Mouse (Mus musculus) embryonic facial prominence, embryonic 11.5 days (tissue): ENCODE measurements around the gene Tfcp2. TPM values are rescaled to one million over a fixed set of nuclear protein-coding genes. Genes with fewer than 3 reads are reported as not detected.

ENCODE experiments used
- ATAC-seq: fragments of 200-750 bp; cut with Nextera tagmentation; replicated peaks from 2 replicates; pipeline ENCODE4 v1.8.0; 2017; ENCODE audit warnings: low read depth; ENCODE audit not compliant: insufficient number of reproducible peaks, low FRiP score, low TSS enrichment
- DNase-seq: peaks from one replicate; pipeline ENCODE4 v3.0.0-alpha.2; 2015; ENCODE audit warnings: low spot score
- H3K27ac ChIP-seq: fragments of 300-500 bp; sonication (generic); replicated peaks from 2 replicates; pipeline ENCODE4 v1.5.1; 2014; ENCODE audit warnings: mild to moderate bottlenecking, low read depth, low read length, control low read depth
- H3K27me3 ChIP-seq: fragments of 300-500 bp; sonication (generic); 2 replicates; pipeline ENCODE4 v1.6.1; 2014; ENCODE audit warnings: mild to moderate bottlenecking, low read length, moderate library complexity, mixed read lengths; ENCODE audit not compliant: control insufficient read depth, insufficient read depth
- H3K36me3 ChIP-seq: fragments of 300-500 bp; sonication (generic); replicated peaks from 2 replicates; pipeline ENCODE4 v1.6.1; 2014; ENCODE audit warnings: low read depth, mild to moderate bottlenecking, low read length, moderate library complexity, mixed read lengths; ENCODE audit not compliant: control insufficient read depth, insufficient read depth
- H3K4me1 ChIP-seq: fragments of 300-500 bp; sonication (generic); 2 replicates; pipeline ENCODE4 v1.6.1; 2014; ENCODE audit warnings: low read length, mixed read lengths; ENCODE audit not compliant: control insufficient read depth, insufficient read depth
- H3K4me2 ChIP-seq: fragments of 300-500 bp; sonication (generic); 2 replicates; pipeline ENCODE4 v1.6.1; 2014; ENCODE audit warnings: low read depth, mild to moderate bottlenecking, control low read depth, low read length, moderate library complexity
- H3K4me3 ChIP-seq: fragments of 300-500 bp; sonication (generic); 2 replicates; pipeline ENCODE4 v1.5.1; 2014; ENCODE audit warnings: low read depth, low read length, control low read depth
- H3K9ac ChIP-seq: fragments of 300-500 bp; sonication (generic); replicated peaks from 2 replicates; pipeline ENCODE4 v1.6.1; 2014; ENCODE audit warnings: mild to moderate bottlenecking, control low read depth, low read length
- H3K9me3 ChIP-seq: fragments of 300-500 bp; sonication (generic); replicated peaks from 2 replicates; pipeline ENCODE4 v1.6.1; 2016; ENCODE audit warnings: mild to moderate bottlenecking, low read length, inconsistent platforms, mixed read lengths; ENCODE audit not compliant: control insufficient read depth
- WGBS: fragments of 180-500 bp; shearing (Covaris S2); extraction: QIAGEN DNeasy Blood & Tissue Kit; methylation state at CpG from one replicate; pipeline ENCODE4 v1.1.7; 2014; 5-methylcytosine and 5-hydroxymethylcytosine counted together
- polyA plus RNA-seq: library from polyadenylated mRNA; unstranded; fragments of >200 nt; fragmentation: Nextera tagmentation; extraction: Ambion mirVana; gene quantifications from 2 replicates; pipeline ENCODE4 v1.2.1, GENCODE M21; 2014

The Tfcp2 gene
- polyA plus RNA-seq, 1 experiment from 2014 or later, result 25.3 TPM

- DNase-seq (no peak), ATAC-seq (no peak)
- Histone ChIP-seq H3K4me2 (no peak overlapping the region), H3K4me3 (no peak overlapping the region), H3K27me3 (no peaks in the 10 kb centered on the region), H3K9ac (no peak overlapping the region), H3K9me3 (no peaks in the 10 kb centered on the region), H3K4me1 (no peaks in the 10 kb centered on the region), H3K36me3 (no peaks in the 10 kb centered on the region), H3K27ac (no peak overlapping the region)
- WGBS, result 55% methylated on average over 2 of the region's 2 CpGs
Observed at GRCm38 (mm10) chr15:100574378-100574777, 22.6 kb upstream of the Tfcp2 start.

GRCm38 (mm10) chr15:100573946-100574345 is 22.1 kb upstream of the Tfcp2 start:
- Histone ChIP-seq H3K27ac (no peak overlapping the region), H3K36me3 (no peaks in the 10 kb centered on the region), H3K9me3 (no peaks in the 10 kb centered on the region), H3K9ac (no peak overlapping the region), H3K4me1 (no peaks in the 10 kb centered on the region), H3K27me3 (no peaks in the 10 kb centered on the region), H3K4me3 (no peak overlapping the region), H3K4me2 (no peak overlapping the region)
- 64% methylated on average over 6 of the region's 6 CpGs for WGBS
- DNase-seq (no peak), ATAC-seq (no peak)

GRCm38 (mm10) chr15:100569239-100569638 is 17.4 kb upstream of the Tfcp2 start:
- H3K27ac ChIP-seq, result no peak overlapping the region
- no peaks in the 10 kb centered on the region for H3K9me3 ChIP-seq
- H3K27me3 ChIP-seq, result no peaks in the 10 kb centered on the region
- H3K4me3 ChIP-seq, result no peak overlapping the region
- H3K4me1 ChIP-seq, result no peaks in the 10 kb centered on the region
- H3K9ac ChIP-seq, result no peak overlapping the region
- 70% methylated on average over 3 of the region's 3 CpGs for WGBS
- ATAC-seq (no peak), DNase-seq (no peak)
- no peak overlapping the region for H3K4me2 ChIP-seq
- H3K36me3 ChIP-seq, result no peaks in the 10 kb centered on the region

GRCm38 (mm10) chr15:100566531-100566930 is 14.7 kb upstream of the Tfcp2 start:
- Histone ChIP-seq H3K4me2 (no peak overlapping the region), H3K4me3 (no peak overlapping the region), H3K4me1 (no peaks in the 10 kb centered on the region), H3K9me3 (no peaks in the 10 kb centered on the region), H3K27me3 (no peaks in the 10 kb centered on the region), H3K27ac (no peak overlapping the region), H3K9ac (no peak overlapping the region), H3K36me3 (no peaks in the 10 kb centered on the region)
- 65% methylated on average over 2 of the region's 2 CpGs for WGBS
- ATAC-seq (no peak), DNase-seq (no peak)

- Histone ChIP-seq H3K4me1 (no peaks in the 10 kb centered on the region), H3K9ac (no peak overlapping the region), H3K36me3 (no peaks in the 10 kb centered on the region), H3K9me3 (no peaks in the 10 kb centered on the region), H3K4me3 (no peak overlapping the region), H3K27ac (no peak overlapping the region), H3K4me2 (no peak overlapping the region), H3K27me3 (no peaks in the 10 kb centered on the region)
- DNase-seq (no peak), ATAC-seq (no peak)
- 81% methylated on average over 5 of the region's 5 CpGs for WGBS
Observed at GRCm38 (mm10) chr15:100557705-100558433, 6.1 kb upstream of the Tfcp2 start.

- Histone ChIP-seq H3K9me3 (no peaks in the 10 kb centered on the region), H3K27me3 (no peaks in the 10 kb centered on the region), H3K9ac (no peak overlapping the region), H3K4me3 (no peak overlapping the region), H3K27ac (no peak overlapping the region), H3K4me2 (no peak overlapping the region), H3K36me3 (no peaks in the 10 kb centered on the region), H3K4me1 (no peaks in the 10 kb centered on the region)
- no peak for ATAC-seq
- WGBS, result 89% methylated on average over 9 of the region's 9 CpGs
- DNase-seq, result no peak
Observed at GRCm38 (mm10) chr15:100556378-100556777, 4.6 kb upstream of the Tfcp2 start.

GRCm38 (mm10) chr15:100555965-100556364 is 4.2 kb upstream of the Tfcp2 start:
- Histone ChIP-seq H3K4me1 (no peaks in the 10 kb centered on the region), H3K9ac (no peak overlapping the region), H3K4me2 (no peak overlapping the region), H3K27ac (no peak overlapping the region), H3K4me3 (no peak overlapping the region), H3K36me3 (no peaks in the 10 kb centered on the region), H3K9me3 (no peaks in the 10 kb centered on the region), H3K27me3 (no peaks in the 10 kb centered on the region)
- ATAC-seq (no peak), DNase-seq (no peak)
- 92% methylated on average over 5 of the region's 5 CpGs for WGBS

- 92% methylated on average over 4 of the region's 4 CpGs for WGBS
- Histone ChIP-seq H3K9me3 (no peaks in the 10 kb centered on the region), H3K27ac (no peak overlapping the region), H3K27me3 (no peaks in the 10 kb centered on the region), H3K9ac (no peak overlapping the region), H3K4me3 (peak overlapping the region; percentile 2; the same call in 1 of the 2 replicates), H3K36me3 (no peaks in the 10 kb centered on the region), H3K4me2 (no peak overlapping the region; the same call in 1 of the 2 replicates), H3K4me1 (no peaks in the 10 kb centered on the region)
- DNase-seq (no peak), ATAC-seq (no peak)
Observed at GRCm38 (mm10) chr15:100550280-100550679, 1.5 kb downstream of the Tfcp2 start.
